Mouse (Mus musculus) liver, postnatal 0 days (tissue): ENCODE data around the gene 1700113H08Rik. TPM values are rescaled to one million over a fixed set of nuclear protein-coding genes. Genes with fewer than 3 reads are reported as not detected.

ENCODE experiments used
- ATAC-seq: fragments of 200-750 bp; cut with Nextera tagmentation; 2 replicates; pipeline ENCODE4 v1.8.0; 2017; ENCODE audit warnings: mild to moderate bottlenecking, moderate library complexity
- DNase-seq: peaks from one replicate; pipeline ENCODE4 v3.0.0-alpha.2; 2016
- H3K27ac ChIP-seq: fragments of 300-500 bp; sonication (generic); 2 replicates; pipeline ENCODE4 v1.5.1; 2014; ENCODE audit warnings: antibody characterized with exemption, moderate library complexity, mild to moderate bottlenecking, low read depth
- H3K27me3 ChIP-seq: fragments of 300-500 bp; sonication (generic); 2 replicates; pipeline ENCODE4 v1.6.1; 2014; ENCODE audit warnings: low read length, control low read depth, mixed read lengths; ENCODE audit not compliant: insufficient read depth
- H3K36me3 ChIP-seq: fragments of 300-500 bp; sonication (generic); replicated peaks from 2 replicates; pipeline ENCODE4 v1.6.1; 2014; ENCODE audit warnings: mild to moderate bottlenecking, control low read depth, low read length, moderate library complexity, mixed read lengths; ENCODE audit not compliant: insufficient read depth
- H3K4me1 ChIP-seq: fragments of 300-500 bp; sonication (generic); 2 replicates; pipeline ENCODE4 v1.6.1; 2014; ENCODE audit warnings: antibody characterized with exemption, mild to moderate bottlenecking, control low read depth; ENCODE audit not compliant: insufficient read depth
- H3K4me2 ChIP-seq: fragments of 300-500 bp; sonication (generic); 2 replicates; pipeline ENCODE4 v1.6.1; 2014; ENCODE audit warnings: low read depth, mild to moderate bottlenecking, low read length, moderate library complexity, mixed read lengths
- H3K4me3 ChIP-seq: fragments of 300-500 bp; sonication (generic); 2 replicates; pipeline ENCODE4 v1.5.1; 2014; ENCODE audit warnings: low read depth, low read length
- H3K9ac ChIP-seq: fragments of 300-500 bp; sonication (generic); replicated peaks from 2 replicates; pipeline ENCODE4 v1.6.1; 2014; ENCODE audit warnings: mild to moderate bottlenecking, moderate library complexity
- H3K9me3 ChIP-seq: fragments of 300-500 bp; sonication (generic); 2 replicates; pipeline ENCODE4 v1.6.1; 2016; ENCODE audit warnings: mild to moderate bottlenecking, control low read depth, low read length, mixed read lengths
- CTCF ChIP-seq: sonication (generic); IDR thresholded peaks from 2 replicates; pipeline ENCODE4 v1.5.1; 2016; ENCODE audit warnings: antibody characterized with exemption, low read depth
- EP300 ChIP-seq: IDR thresholded peaks from 2 replicates; pipeline ENCODE4 v1.6.1; 2016; ENCODE audit warnings: antibody characterized with exemption, low read depth, mild to moderate bottlenecking
- WGBS: fragments of 180-500 bp; shearing (Covaris S2); extraction: QIAGEN DNeasy Blood & Tissue Kit; methylation state at CpG from one replicate; pipeline ENCODE4 v1.1.7; 2014; ENCODE audit not compliant: insufficient replicate concordance; 5-methylcytosine and 5-hydroxymethylcytosine counted together
- polyA plus RNA-seq: library from polyadenylated mRNA; unstranded; fragments of >200 nt; fragmentation: Nextera tagmentation; extraction: Ambion mirVana; gene quantifications from 2 replicates; pipeline ENCODE4 v1.2.1, GENCODE M21; 2015

Gene 1700113H08Rik
- polyA plus RNA-seq, 1 experiment from 2014 or later, result not detected

DNA sequence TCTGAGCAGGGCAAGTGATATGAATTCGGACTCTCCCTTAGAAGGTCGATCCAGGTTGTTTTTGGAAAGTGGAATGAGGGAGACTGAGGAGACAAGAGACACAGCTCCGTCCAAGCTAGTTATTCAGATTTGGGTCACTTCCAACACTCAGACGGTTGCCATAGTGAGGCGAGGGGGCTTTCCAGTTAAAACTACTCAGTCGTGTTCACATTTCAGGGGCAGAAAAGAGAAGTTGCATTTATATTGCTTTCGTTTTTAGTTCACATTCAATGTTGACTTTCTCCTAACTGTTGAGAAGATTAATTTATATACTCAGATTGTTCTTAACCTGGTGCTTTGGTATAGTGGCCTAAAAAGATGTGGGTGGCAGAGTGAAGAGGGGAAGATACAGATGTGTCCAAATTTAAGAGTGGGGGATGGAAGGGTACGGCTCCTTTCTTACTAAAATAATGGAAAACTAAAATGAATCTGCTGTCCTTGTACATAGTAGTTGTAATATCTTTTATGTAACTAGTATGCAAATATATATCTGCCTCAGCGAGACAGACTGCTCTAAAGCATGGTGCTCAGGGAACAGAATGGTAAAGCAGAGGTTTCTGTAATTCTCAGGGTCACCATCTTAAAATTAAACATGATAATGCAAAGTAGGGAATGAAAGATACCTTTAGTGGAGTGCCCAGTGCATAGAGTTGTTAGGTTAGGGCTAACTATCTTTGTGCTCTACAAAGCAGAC is 49.9 kb downstream of the 1700113H08Rik start:
- TF ChIP-seq EP300 (no peak), CTCF (no peak)
- no peaks in the 10 kb centered on the region for H3K4me1 ChIP-seq
- DNase-seq, result no peak
- H3K36me3 ChIP-seq, result no peaks in the 10 kb centered on the region
- H3K4me2 ChIP-seq, result no peak overlapping the region
- H3K9ac ChIP-seq, result no peak overlapping the region
- ATAC-seq, result no peak
- WGBS, result 54% methylated on average over 9 of the region's 9 CpGs
- H3K9me3 ChIP-seq, result no peaks in the 10 kb centered on the region
- H3K4me3 ChIP-seq, result no peak overlapping the region
- peak overlapping the region; percentile 34; the same call in 1 of the 2 replicates for H3K27ac ChIP-seq
- no peaks in the 10 kb centered on the region for H3K27me3 ChIP-seq

- Histone ChIP-seq H3K4me1 (no peaks in the 10 kb centered on the region), H3K27me3 (no peaks in the 10 kb centered on the region), H3K4me2 (no peak overlapping the region), H3K27ac (peak overlapping the region; percentile 34; the same call in 1 of the 2 replicates), H3K4me3 (no peak overlapping the region), H3K9ac (no peak overlapping the region), H3K36me3 (no peaks in the 10 kb centered on the region), H3K9me3 (no peaks in the 10 kb centered on the region)
- DNase-seq, result no peak
- TF ChIP-seq CTCF, result no peak
- TF ChIP-seq EP300, result no peak
- ATAC-seq, result no peak
- WGBS, result 81% methylated on average over 6 of the region's 6 CpGs
Measured at GRCm38 (mm10) chr10:87108333-87108732, 50.5 kb downstream of the 1700113H08Rik start.

DNA sequence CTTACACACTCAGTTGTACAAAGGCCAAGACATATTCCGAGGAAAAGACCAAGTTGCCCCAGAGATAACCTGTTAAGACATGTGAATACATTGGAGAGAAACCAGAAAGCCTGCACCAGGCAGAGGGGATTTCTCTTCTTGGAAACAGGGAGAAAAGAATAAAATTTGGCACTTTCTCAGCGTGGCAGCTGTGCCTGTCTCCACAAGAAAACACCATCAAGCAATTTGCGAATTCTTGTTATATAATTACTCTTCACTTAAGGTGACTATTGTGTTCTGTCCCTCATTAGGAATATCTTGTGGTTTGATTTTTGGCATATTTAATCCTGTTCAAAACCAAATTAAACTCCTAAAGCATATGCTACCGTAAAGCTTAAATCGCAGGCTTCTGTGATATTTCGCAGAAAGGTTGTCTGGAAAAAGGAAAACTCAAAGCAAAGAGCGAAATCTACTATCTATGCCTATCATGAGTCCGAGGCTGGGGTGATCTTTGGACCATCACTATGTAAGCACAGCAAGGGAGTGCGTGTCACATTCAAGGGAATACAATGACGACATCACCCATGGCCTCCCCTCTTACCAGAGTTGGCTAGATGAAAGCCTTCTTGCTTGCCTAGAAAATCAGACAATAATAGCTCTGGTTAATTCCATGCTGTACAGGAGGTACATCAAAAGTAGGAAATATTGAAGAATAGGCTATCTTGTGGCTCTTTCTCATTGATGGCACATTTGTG is 51.4 kb downstream of the 1700113H08Rik start:
- 67% methylated on average over 10 of the region's 10 CpGs for WGBS
- no peak for TF ChIP-seq EP300
- TF ChIP-seq CTCF, result no peak
- no peaks in the 10 kb centered on the region for H3K27me3 ChIP-seq
- ATAC-seq, result peak; percentile 92
- no peak overlapping the region for H3K4me3 ChIP-seq
- no peak overlapping the region for H3K4me2 ChIP-seq
- H3K4me1 ChIP-seq, result no peaks in the 10 kb centered on the region
- H3K9me3 ChIP-seq, result no peaks in the 10 kb centered on the region
- no peak overlapping the region for H3K9ac ChIP-seq
- no peak overlapping the region for H3K27ac ChIP-seq
- H3K36me3 ChIP-seq, result no peaks in the 10 kb centered on the region
- DNase-seq, result no peak

DNA sequence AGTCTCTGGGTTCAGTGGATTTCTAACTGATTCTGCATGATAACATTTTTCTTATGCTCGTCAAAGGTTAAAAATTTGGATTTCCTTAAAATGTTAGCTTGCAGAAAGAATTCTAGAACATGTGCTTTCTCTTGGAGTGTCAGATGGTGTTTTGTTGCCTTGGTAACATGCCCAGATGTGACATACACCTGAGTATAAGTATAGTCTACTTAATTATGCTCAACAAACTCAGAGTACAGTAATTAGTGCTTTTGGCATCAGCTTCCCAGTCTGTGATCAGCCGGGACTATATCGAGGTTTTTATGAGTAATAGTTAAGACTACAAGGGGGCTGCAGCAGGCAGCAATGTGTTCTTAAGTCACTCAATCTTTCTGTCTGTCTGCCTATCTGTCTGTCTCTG is 53.1 kb downstream of the 1700113H08Rik start:
- no peak overlapping the region for H3K27ac ChIP-seq
- H3K4me2 ChIP-seq, result no peak overlapping the region
- H3K9ac ChIP-seq, result no peak overlapping the region
- no peaks in the 10 kb centered on the region for H3K36me3 ChIP-seq
- DNase-seq (no peak), ATAC-seq (no peak)
- H3K9me3 ChIP-seq, result no peaks in the 10 kb centered on the region
- no peaks in the 10 kb centered on the region for H3K4me1 ChIP-seq
- no peaks in the 10 kb centered on the region for H3K27me3 ChIP-seq
- WGBS, result 79% methylated on average over 3 of the region's 3 CpGs
- TF ChIP-seq EP300 (no peak), CTCF (no peak)
- H3K4me3 ChIP-seq, result no peak overlapping the region

GRCm38 (mm10) chr10:87125094-87125493 is 67.2 kb downstream of the 1700113H08Rik start:
- DNase-seq (no peak), ATAC-seq (no peak)
- no peaks in the 10 kb centered on the region for H3K27me3 ChIP-seq
- no peak overlapping the region for H3K9ac ChIP-seq
- H3K36me3 ChIP-seq, result no peaks in the 10 kb centered on the region
- no peak overlapping the region for H3K4me3 ChIP-seq
- no peak overlapping the region for H3K27ac ChIP-seq
- no peak for TF ChIP-seq CTCF
- no peak for TF ChIP-seq EP300
- WGBS, result 79% methylated on average over 5 of the region's 5 CpGs
- no peaks in the 10 kb centered on the region for H3K9me3 ChIP-seq
- H3K4me2 ChIP-seq, result no peak overlapping the region
- no peaks in the 10 kb centered on the region for H3K4me1 ChIP-seq

DNA sequence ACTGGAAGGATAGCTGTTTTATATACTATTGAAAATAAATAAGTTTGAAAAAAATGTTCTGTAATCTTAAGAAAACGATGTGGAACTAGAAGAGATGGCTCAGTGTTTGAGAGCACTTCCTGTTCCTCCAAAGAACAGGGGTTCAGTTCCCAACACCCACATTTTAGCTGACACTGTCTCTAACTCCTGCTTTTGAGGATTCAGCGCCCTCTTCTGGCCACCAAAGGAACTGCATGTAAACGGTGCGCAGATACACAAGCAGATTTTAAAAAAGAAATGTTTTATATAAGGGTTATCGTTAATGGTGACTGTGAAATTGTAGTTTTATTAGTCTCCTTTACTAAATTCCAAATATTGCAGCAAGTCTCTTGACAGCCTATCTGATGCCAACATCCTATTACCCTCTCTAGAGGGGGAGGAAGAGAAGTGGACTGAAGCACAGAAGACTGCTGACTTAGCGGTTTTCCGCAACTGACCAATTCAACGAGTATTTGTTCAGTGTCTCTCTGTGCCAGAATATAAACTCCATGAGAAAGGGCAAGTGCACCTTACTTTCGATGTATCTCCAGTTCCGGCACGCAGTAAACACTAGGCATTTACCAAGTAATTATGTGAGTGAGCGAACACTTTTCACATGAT is 68.5 kb downstream of the 1700113H08Rik start:
- Histone ChIP-seq H3K27ac (no peak overlapping the region), H3K27me3 (no peaks in the 10 kb centered on the region), H3K9ac (no peak overlapping the region), H3K9me3 (no peaks in the 10 kb centered on the region), H3K4me1 (no peaks in the 10 kb centered on the region), H3K36me3 (no peaks in the 10 kb centered on the region), H3K4me2 (no peak overlapping the region), H3K4me3 (no peak overlapping the region)
- WGBS, result 79% methylated on average over 12 of the region's 12 CpGs
- ATAC-seq (no peak), DNase-seq (no peak)
- TF ChIP-seq EP300 (no peak), CTCF (peak; percentile 72)
